Mouse (Mus musculus): ENCODE results near the gene Igfals.

Igfals gene

GRCm38 (mm10) chr17:24861785-24862184 lies 4.0 kb upstream of the Igfals start:
- ATAC-seq (ENCODE audit: low TSS enrichment): no peak

DNA sequence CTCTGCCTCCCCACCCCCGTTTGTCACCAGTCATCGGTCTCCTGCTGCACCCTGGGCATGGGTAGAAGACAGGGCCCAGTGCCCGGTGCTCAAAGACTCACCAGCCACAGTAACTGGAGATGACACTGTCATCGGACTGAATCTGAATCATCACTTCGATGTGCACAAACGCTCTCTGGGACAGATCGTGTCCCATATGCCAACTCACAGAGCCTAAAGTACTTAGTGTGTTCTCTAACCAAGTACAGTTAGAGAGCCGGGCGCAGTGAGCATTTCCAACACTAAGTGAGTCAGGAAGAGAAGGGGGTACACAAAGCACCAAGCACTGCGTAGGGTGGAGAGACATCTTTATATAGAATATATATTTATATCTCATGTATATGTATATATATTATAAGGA lies 2.1 kb downstream of the Igfals start:
- peak; percentile 89 for ATAC-seq (ENCODE audit: low TSS enrichment)

- no peak for ATAC-seq (ENCODE audit: low TSS enrichment)
Observed at GRCm38 (mm10) chr17:24873695-24874404, 8.1 kb downstream of the Igfals start.

DNA sequence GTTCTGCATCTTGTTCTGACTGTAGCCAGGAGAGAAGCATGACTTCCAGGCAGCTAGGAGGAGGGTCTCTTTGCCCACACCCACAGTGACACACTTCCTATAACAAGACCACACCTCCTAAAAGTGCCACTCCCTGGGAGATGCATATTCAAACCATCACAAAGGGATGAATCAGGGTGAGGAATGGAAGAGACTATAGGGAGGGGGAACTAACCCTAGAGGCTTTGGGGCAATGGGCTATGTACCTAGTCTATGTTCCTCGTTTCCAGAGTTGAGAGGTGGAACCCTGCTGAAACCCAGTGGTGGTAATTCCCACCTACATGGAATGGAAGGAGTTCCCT lies 8.6 kb downstream of the Igfals start:
- ATAC-seq (ENCODE audit: low TSS enrichment): no peak

DNA sequence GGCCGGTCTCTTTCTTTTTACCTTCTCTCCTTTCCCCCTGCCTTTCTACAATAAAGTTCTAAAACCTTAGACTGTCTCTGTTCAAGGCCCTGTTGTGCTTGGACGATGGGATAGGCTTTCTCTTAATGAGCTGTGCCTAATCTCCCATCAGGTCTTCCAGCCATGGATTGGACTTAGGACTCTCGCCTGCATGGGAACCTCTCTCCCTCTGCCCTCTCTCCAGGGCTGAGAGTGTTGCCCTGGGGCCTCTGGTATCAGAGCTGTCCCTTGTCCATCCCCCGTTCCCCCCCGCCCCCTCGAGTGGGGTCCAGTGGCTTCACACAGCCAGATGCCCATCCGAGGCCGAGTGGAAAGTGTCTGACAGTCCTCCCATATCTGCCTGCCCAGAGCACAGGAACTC lies 9.2 kb downstream of the Igfals start:
- ATAC-seq (ENCODE audit: low TSS enrichment): no peak

DNA sequence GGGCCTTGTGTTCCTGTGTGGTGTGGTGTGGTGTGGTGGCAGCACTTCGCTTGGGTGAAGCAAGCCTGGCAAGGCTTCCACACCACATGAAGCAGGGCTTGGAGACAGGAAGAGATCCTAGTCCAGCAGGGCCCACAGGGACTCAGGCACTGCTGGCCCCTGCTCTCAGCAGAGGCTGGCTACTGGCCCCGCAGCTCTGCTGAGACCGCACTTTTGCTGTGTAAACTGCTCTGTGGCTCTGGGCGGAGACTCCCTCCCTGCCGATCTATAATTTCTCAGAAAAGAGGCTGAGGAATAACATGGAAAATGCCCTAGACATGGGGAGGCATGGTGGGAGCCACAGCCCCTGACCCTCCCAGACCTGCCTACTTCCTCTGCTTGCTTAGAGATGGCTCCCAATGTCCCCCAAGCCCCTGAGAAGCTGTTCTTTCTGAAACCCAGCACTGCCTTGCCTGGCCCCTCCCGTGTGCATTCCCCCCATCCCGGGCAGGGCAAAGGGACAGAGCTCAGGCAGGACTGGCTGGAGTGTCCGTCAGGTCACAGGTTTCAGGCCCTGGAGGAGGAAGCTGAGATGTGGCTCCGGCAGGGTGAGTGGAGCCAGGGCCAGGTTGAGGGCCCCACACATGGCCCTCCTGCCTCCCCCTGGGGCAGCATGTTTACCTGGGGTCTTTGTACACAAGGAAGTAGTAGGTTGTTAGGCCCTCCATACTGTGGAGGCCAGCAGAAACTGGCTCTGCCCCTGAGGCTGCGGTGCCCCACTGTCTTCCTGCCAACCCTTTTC lies 11.7 kb downstream of the Igfals start:
- no peak for ATAC-seq (ENCODE audit: low TSS enrichment)

DNA sequence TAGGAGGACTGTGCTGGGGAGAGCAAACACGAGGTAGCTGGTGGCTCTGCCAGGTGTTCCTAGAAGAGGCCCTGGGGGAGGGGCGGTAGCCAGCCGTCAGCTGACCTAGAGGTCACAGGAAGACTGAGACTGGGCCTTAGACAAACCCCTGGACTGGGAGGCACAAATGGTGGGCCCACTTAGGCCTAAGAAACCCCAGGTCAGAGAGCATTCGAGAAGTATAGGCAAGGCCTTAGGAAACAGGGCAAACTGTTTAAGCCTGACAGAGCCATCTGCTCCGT lies 12.3 kb downstream of the Igfals start:
- no peak for ATAC-seq (ENCODE audit: low TSS enrichment)

DNA sequence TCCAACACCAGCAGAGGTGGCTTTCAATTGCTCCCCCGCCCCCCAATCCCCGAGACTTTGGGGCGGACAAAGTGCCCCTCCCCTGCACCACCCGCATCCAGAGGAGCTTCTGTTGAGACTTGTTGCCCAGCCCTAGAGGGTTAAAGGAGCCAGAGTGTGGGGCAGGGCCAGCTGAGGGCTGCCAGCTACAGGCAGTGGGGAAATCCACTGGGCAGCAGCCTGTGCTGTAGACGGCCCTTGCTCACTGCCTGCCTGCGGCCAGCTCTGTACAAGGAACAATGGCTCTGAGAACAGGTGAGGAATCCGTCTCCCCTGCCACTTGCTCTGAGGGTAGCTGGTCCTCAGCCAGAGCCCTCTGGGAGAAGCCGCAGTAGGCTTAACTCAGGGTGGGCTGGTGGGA lies 12.7 kb downstream of the Igfals start:
- no peak for ATAC-seq (ENCODE audit: low TSS enrichment)

- ATAC-seq (ENCODE audit: low TSS enrichment): no peak
Observed at GRCm38 (mm10) chr17:24881738-24882440, 16.1 kb downstream of the Igfals start.

GRCm38 (mm10) chr17:24884391-24884790 lies 18.6 kb downstream of the Igfals start:
- ATAC-seq (ENCODE audit: low TSS enrichment): no peak

- ATAC-seq (ENCODE audit: low TSS enrichment): no peak
Observed at GRCm38 (mm10) chr17:24885356-24886133, 19.7 kb downstream of the Igfals start.

GRCm38 (mm10) chr17:24886134-24886931 lies 20.5 kb downstream of the Igfals start, which contains the start of the genes Nubp2 and Spsb3:
Nubp2 (minus strand) TSS chr17:24886349.
Spsb3 (plus strand) TSS chr17:24886643.
- ATAC-seq (ENCODE audit: low TSS enrichment): peak; percentile 86

DNA sequence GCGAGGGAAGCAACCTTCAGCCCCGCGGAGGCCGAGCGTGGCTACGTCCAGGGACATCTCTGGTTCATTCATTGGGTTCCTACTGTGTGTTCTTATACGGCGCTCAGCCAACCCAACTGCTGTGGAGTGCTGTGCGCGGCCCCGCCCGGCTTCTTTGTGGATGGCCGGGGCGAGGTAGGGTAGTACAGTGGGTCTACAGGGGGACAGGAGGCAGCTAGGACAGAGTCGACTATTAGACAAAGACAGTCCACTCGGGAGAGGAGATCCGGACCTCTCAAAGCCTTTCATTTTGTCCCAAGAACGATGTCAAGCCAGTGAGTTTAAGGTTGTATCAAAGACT lies 21.1 kb downstream of the Igfals start:
- ATAC-seq (ENCODE audit: low TSS enrichment): no peak

GRCm38 (mm10) chr17:24887291-24888080 lies 21.7 kb downstream of the Igfals start:
- no peak for ATAC-seq (ENCODE audit: low TSS enrichment)

DNA sequence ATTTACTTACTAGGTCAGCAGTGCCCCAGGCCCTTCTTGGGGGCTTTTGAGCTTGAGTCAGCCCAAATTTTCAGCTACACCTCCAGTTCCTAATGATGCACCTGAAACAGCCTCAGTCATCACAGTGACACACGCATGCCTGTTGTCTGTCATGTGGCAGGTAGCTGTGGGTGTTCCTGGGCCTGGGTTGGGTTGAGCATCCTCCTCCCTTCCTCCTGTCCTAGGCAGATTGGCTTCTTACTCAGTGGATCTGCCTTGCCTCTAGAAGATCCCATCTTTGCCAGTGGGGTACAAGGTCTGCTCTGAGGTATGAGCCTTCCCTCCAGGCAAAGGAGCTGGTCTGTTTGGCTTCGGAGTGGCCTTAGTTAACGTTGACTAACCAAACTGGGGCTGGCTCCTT lies 23.1 kb downstream of the Igfals start:
- ATAC-seq (ENCODE audit: low TSS enrichment): no peak

- no peak for ATAC-seq (ENCODE audit: low TSS enrichment)
Observed at GRCm38 (mm10) chr17:24890151-24891092, 24.6 kb downstream of the Igfals start.

DNA sequence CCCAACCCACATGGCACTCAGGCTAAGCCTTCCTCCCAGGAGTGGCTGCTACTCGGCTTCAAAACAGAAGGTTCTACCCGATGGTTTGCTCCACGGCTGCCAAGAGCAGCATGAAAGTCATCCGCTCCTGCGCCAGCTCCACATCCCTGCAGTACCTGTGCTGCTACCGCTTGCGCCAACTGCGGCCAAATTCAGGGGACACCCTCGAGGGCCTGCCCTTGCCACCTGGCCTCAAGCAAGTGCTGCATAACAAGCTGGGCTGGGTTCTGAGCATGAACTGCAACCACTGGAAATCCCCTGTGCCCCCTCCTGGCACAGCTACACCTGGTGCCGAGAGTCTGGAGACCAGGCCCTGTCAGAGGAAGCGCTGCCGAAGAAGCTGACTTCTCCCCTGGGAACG lies 25.5 kb downstream of the Igfals start:
- no peak for ATAC-seq (ENCODE audit: low TSS enrichment)

GRCm38 (mm10) chr17:24892785-24893184 lies 27.0 kb downstream of the Igfals start:
- ATAC-seq (ENCODE audit: low TSS enrichment): no peak

GRCm38 (mm10) chr17:24893276-24893675 lies 27.5 kb downstream of the Igfals start:
- no peak for ATAC-seq (ENCODE audit: low TSS enrichment)

Data from frontal cortex, adult (tissue).